Mouse (Mus musculus): ENCODE results near the gene Map1s.

DNA sequence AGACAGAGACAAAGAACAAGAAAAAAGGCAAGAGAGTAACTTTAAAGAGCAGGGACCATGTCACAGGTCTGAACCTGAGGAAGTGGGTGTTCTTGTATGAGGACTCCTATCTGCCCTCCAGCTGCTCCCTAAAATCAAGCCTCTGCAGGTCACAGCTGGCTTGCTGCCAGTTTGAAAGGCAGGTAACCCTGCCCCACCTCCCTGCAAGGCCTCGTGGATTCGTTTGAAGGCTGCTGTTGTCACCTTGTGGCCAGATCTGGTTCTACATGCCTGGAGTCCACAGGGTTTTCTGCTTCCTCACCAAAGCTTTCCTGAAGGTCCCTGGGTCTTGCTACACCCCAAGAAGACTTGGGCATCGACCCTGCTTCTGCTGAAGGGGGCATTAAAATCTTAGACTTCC lies 58.4 kb downstream of the Map1s start:
- TF ChIP-seq CTCF (IDR thresholded peaks at IDR 0.05; ENCODE audit: insufficient read depth, low read depth, low read length) (0 out of 2 replicates have a peak, but pooled peaks have one; percentile 16), POLR2A (IDR thresholded peaks at IDR 0.05; ENCODE audit: insufficient read depth, low read depth, low read length) (no peak)
